Mouse (Mus musculus): ENCODE results near the gene Pxdn.

DNA sequence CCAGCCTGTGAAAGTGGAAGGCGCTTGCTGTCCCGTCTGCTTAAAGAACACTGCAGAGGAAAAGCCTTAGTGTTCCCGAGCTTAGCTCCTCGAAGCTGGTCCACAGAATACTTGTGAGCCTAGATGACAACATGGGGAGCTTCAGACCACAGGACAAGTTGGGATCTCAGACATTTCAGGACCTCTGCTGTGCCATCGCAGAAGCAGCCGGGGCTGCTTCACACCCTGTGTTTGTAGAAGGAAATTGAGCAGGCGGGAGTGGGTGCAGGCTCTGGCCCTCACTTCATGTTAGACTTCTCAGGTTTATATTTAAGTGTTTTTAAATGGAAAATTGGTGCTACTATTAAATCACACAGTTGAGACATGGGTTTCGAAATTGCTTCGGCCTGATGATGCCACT lies 78.1 kb downstream of the Pxdn start:
- TF ChIP-seq POLR2A (IDR thresholded peaks at IDR 0.05; ENCODE audit: insufficient read depth, low read depth, low read length) = no peak
- no peak for TF ChIP-seq CTCF (IDR thresholded peaks at IDR 0.05)
- TF ChIP-seq EP300 (IDR thresholded peaks at IDR 0.05; ENCODE audit: insufficient read depth, low read depth, low read length) = no peak

All from heart, adult 2 months (tissue).